Mouse (Mus musculus) kidney, adult 2 months (tissue): ENCODE data around the gene Zfp386. TPM values are rescaled to one million over a fixed set of nuclear protein-coding genes. Genes with fewer than 3 reads are reported as not detected.

Experiments used
- DNase-seq: peaks from one replicate; pipeline ENCODE4 v3.0.0; 2021
- H3K27ac ChIP-seq: fragments of 200-500 bp; 2 replicates; pipeline ENCODE4 v1.5.1; 2012; ENCODE audit warnings: low read depth, low read length, control low read depth, inconsistent platforms; ENCODE audit not compliant: insufficient read depth
- H3K27me3 ChIP-seq: fragments of 200-500 bp; replicated peaks from 2 replicates; pipeline ENCODE4 v1.6.1; 2012; ENCODE audit warnings: mild to moderate bottlenecking, moderate library complexity, low read length, inconsistent platforms; ENCODE audit not compliant: control insufficient read depth, insufficient read depth
- H3K36me3 ChIP-seq: fragments of 200-500 bp; 2 replicates; pipeline ENCODE4 v1.6.1; 2012; ENCODE audit warnings: mild to moderate bottlenecking, moderate library complexity, low read length, inconsistent platforms; ENCODE audit not compliant: control insufficient read depth, insufficient read depth
- H3K4me1 ChIP-seq: fragments of 200-500 bp; 2 replicates; pipeline ENCODE4 v1.6.1; 2011; ENCODE audit warnings: low read length; ENCODE audit not compliant: control insufficient read depth, insufficient read depth
- H3K4me3 ChIP-seq: fragments of 200-500 bp; 2 replicates; pipeline ENCODE4 v1.5.1; 2011; ENCODE audit warnings: mild to moderate bottlenecking, low read depth, low read length, control low read depth; ENCODE audit not compliant: insufficient read depth
- CTCF ChIP-seq: fragments of 200-500 bp; conservative IDR thresholded peaks from 2 replicates; pipeline ENCODE4 v1.5.1; 2011; ENCODE audit warnings: low read depth, mild to moderate bottlenecking, control low read depth, low read length, moderate library complexity, mixed read lengths; ENCODE audit not compliant: insufficient read depth, insufficient read length
- POLR2A ChIP-seq: fragments of 200-500 bp; IDR thresholded peaks from one replicate; pipeline ENCODE4 v1.6.1; 2011; ENCODE audit warnings: low read depth, low read length, control low read depth
- WGBS: fragments of 180-500 bp; shearing (Covaris S2); methylation state at CpG from one replicate; pipeline ENCODE4 v1.1.7; 2018; 5-methylcytosine and 5-hydroxymethylcytosine counted together
- polyA plus RNA-seq: library from polyadenylated mRNA; depleted of rRNA; stranded (reverse); fragments of >200 nt; gene quantifications from 2 replicates; pipeline ENCODE4 v1.2.3, GENCODE M21; 2012; rRNA removed

Zfp386 gene
- polyA plus RNA-seq, 1 experiment: 6.6 TPM

DNA sequence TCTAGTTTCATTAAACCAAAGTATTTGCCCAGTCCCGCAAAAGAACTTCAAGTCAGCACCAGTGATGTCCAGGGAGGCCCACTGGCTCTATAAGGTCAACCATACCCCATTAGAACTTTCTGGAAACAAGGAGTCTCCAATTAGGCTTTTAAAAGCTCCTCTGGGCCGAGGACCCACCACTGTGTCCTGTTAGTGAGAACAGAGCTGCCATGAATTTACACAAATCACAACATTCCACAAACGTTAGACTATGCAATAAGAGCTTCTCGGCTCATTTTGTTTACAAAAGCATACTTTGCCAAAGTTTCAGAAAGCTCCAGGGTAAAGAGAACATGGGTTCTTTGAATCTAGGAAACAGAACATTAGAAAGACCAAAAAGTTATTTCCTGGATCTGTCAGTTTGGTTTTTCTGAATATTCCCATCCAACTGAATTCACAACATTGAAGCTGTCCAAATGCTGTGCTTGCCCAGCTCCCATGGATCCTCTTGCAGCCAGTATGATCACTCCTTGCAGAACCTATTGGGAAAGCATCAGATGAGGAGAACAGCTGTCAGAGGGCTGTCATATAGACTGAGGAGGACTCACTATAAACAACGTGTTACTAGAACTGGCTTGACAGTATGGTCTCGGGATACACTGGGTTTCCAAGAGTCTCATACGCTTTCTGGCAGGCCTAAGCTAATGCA is 63.6 kb downstream of the Zfp386 start:
- Histone ChIP-seq H3K27me3 (no peaks in the 10 kb centered on the region), H3K4me1 (no peaks in the 10 kb centered on the region), H3K4me3 (no peak overlapping the region), H3K27ac (no peak overlapping the region), H3K36me3 (no peaks in the 10 kb centered on the region)
- no peak for DNase-seq
- no peak for TF ChIP-seq POLR2A
- no peak for TF ChIP-seq CTCF
- WGBS: 77% methylated on average over 7 of the region's 7 CpGs

Other genes starting within 250 kb of the Zfp386 start
- gene Vipr2, start 30.0 kb downstream of the Zfp386 start, polyA plus RNA-seq: 0.43 and 0.52 TPM in 2 replicates
- gene Wdr60, start 215.3 kb downstream of the Zfp386 start, polyA plus RNA-seq: 5.5 and 5.9 TPM in 2 replicates
- gene Gm11027, start 227.7 kb downstream of the Zfp386 start, polyA plus RNA-seq: not detected in 2 replicates
- 6.8 and 8.8 TPM in 2 replicates for gene Esyt2, start 233.5 kb downstream of the Zfp386 start, polyA plus RNA-seq